26 mouse cellular contexts compared by ENCODE assay signal in the genomic region with DNA sequence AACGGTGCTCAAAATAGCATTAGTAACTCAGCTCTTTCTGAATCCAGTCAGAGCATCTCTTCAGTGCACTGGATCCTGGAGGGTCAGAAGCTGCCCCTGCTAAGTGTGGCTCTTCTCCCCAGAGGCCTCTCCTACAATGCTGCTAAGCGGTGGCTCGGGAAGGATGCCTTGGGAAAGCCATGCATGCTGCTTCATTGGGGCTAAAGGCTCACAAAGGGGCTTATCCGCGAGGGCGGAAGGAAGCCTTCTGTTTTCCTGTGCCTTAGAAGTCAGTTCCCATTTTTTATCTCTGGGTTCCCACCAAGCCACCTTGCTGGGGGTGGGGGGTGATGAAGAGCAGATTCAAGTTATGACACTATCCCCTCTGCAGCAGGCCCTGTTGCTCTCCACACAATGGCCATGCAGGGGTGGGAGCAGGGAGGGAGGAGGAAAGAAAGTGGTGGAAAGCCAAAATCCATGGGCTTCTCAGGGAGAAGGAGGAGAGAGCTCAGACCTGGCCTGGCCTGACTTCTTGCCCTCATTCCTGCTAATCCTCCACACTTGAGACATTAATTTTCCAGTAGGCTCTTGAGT.
DNase-seq lines count a peak whose midpoint lies in the region; ATAC-seq and TF ChIP-seq lines count a peak whose summit lies in the region.
"Had no signal": no experiment of that assay in that cellular context is flagged by ENCODE, and none has a peak within 500 bp of the region (broad histone marks: within the 10 kb centered on the region; RNA-seq: fewer than 3 reads in every experiment).

No protein-coding gene starts in this region.

- no peaks in the 10 kb centered on the region for H3K9me3 ChIP-seq in forebrain, embryonic 10.5 days
- no peaks in the 10 kb centered on the region for H3K9me3 ChIP-seq in forebrain, postnatal 0 days (ENCODE audit: low read length)
- H3K9me3 ChIP-seq in heart, embryonic 12.5 days (replicated peaks), result no peaks in the 10 kb centered on the region; the same call in 1 of the 2 replicates
- no peaks in the 10 kb centered on the region for H3K9me3 ChIP-seq in liver, postnatal 0 days (ENCODE audit: low read length)
- no peaks in the 10 kb centered on the region for H3K9me3 ChIP-seq in liver, embryonic 11.5 days (ENCODE audit: control insufficient read depth, low read length)
- H3K9me3 ChIP-seq: embryonic facial prominence, embryonic 12.5 days; forebrain, embryonic 12.5 days; intestine, embryonic 15.5 days; limb, embryonic 13.5 days; midbrain, embryonic 13.5 days; neural tube, embryonic 13.5 days had no signal

- H3K4me3 ChIP-seq in forebrain, embryonic 10.5 days, result no peak overlapping the region
- no peak overlapping the region for H3K4me3 ChIP-seq in forebrain, postnatal 0 days (ENCODE audit: low read depth, low read length)
- H3K4me3 ChIP-seq in heart, embryonic 12.5 days, result no peak overlapping the region
- no peak overlapping the region for H3K4me3 ChIP-seq in liver, postnatal 0 days (ENCODE audit: low read depth, low read length)
- no peak overlapping the region for H3K4me3 ChIP-seq in liver, embryonic 11.5 days (ENCODE audit: low read depth, low read length)
- H3K4me3 ChIP-seq: embryonic facial prominence, embryonic 12.5 days; forebrain, embryonic 12.5 days; intestine, embryonic 15.5 days; limb, embryonic 13.5 days; midbrain, embryonic 13.5 days; neural tube, embryonic 13.5 days had no signal

- H3K4me1 ChIP-seq in forebrain, embryonic 10.5 days, result peaks cover 14% of the 10 kb centered on the region
- H3K4me1 ChIP-seq in forebrain, postnatal 0 days (ENCODE audit: insufficient read depth), result no peaks in the 10 kb centered on the region
- peaks cover 13% of the 10 kb centered on the region for H3K4me1 ChIP-seq in heart, embryonic 12.5 days (replicated peaks)
- no peaks in the 10 kb centered on the region for H3K4me1 ChIP-seq in liver, postnatal 0 days (ENCODE audit: insufficient read depth)
- H3K4me1 ChIP-seq in liver, embryonic 11.5 days (replicated peaks; ENCODE audit: control insufficient read depth, insufficient read depth, low read length), result no peaks in the 10 kb centered on the region
- H3K4me1 ChIP-seq: forebrain, embryonic 12.5 days; intestine, embryonic 15.5 days; limb, embryonic 13.5 days; midbrain, embryonic 13.5 days; neural tube, embryonic 13.5 days had no signal

- no peak overlapping the region for H3K9ac ChIP-seq in forebrain, postnatal 0 days
- H3K9ac ChIP-seq in heart, embryonic 12.5 days, result no peak overlapping the region
- no peak overlapping the region for H3K9ac ChIP-seq in liver, postnatal 0 days (replicated peaks)
- H3K9ac ChIP-seq in liver, embryonic 11.5 days (ENCODE audit: low read depth, low read length), result no peak overlapping the region
- H3K9ac ChIP-seq: embryonic facial prominence, embryonic 12.5 days; forebrain, embryonic 12.5 days; intestine, embryonic 15.5 days; limb, embryonic 13.5 days; liver, embryonic 14.5 days; lung, embryonic 14.5 days; midbrain, embryonic 13.5 days; neural tube, embryonic 13.5 days had no signal

- DNase-seq in forebrain, embryonic 10.5 days (ENCODE audit: extremely low spot score, low spot score), result peak; percentile 8
- DNase-seq in forebrain, postnatal 0 days, result no peak
- no peak for DNase-seq in heart, postnatal 10 days
- peak; percentile 14 for DNase-seq in liver
- DNase-seq in liver, postnatal 0 days, result no peak
- DNase-seq in liver, embryonic 11.5 days (ENCODE audit: low spot score), result no peak
- DNase-seq: adrenal gland, adult 8-10 months; cerebellum, adult 8-10 months; cerebellum, postnatal 25 days; gastrocnemius, postnatal 14 days; kidney, adult 8-10 months; kidney, postnatal 4 days; lung, embryonic 14.5 days; right cerebral cortex, postnatal 4 days; thymus, postnatal 4 days had no signal

- H3K27me3 ChIP-seq in forebrain, embryonic 10.5 days (ENCODE audit: poor library complexity, severe bottlenecking), result peaks cover 41% of the 10 kb centered on the region
- H3K27me3 ChIP-seq in forebrain, postnatal 0 days (ENCODE audit: insufficient read depth, low read length), result no peaks in the 10 kb centered on the region
- H3K27me3 ChIP-seq in heart, embryonic 12.5 days (replicated peaks), result 0 out of 2 replicates have a peak, but pooled peaks cover 6% of the 10 kb centered on the region
- H3K27me3 ChIP-seq in liver, postnatal 0 days (ENCODE audit: insufficient read depth, low read length), result no peaks in the 10 kb centered on the region
- H3K27me3 ChIP-seq in liver, embryonic 11.5 days (replicated peaks; ENCODE audit: control insufficient read depth, insufficient read depth, low read length), result no peaks in the 10 kb centered on the region
- H3K27me3 ChIP-seq: embryonic facial prominence, embryonic 12.5 days; forebrain, embryonic 12.5 days; intestine, embryonic 15.5 days; midbrain, embryonic 13.5 days; neural tube, embryonic 13.5 days had no signal

- intact Hi-C loops in heart, postnatal 10 days (cut with DNase I), result no loop called here

- H3K27ac ChIP-seq in forebrain, embryonic 10.5 days, result no peak overlapping the region
- no peak overlapping the region for H3K27ac ChIP-seq in forebrain, postnatal 0 days (ENCODE audit: low read depth, low read length)
- H3K27ac ChIP-seq in heart, embryonic 12.5 days (ENCODE audit: poor library complexity, severe bottlenecking), result peak overlapping the region; percentile 83
- no peak overlapping the region for H3K27ac ChIP-seq in liver, postnatal 0 days (ENCODE audit: low read depth)
- peak overlapping the region; percentile 59; the same call in 1 of the 2 replicates for H3K27ac ChIP-seq in liver, embryonic 11.5 days (ENCODE audit: low read depth, low read length)
- H3K27ac ChIP-seq: embryonic facial prominence, embryonic 12.5 days; forebrain, embryonic 12.5 days; hindbrain, postnatal 0 days; intestine, embryonic 15.5 days; kidney, postnatal 0 days; limb, embryonic 13.5 days; liver, embryonic 14.5 days; midbrain, embryonic 13.5 days; neural tube, embryonic 13.5 days had no signal

- no peak overlapping the region for H3K4me2 ChIP-seq in forebrain, postnatal 0 days (ENCODE audit: low read depth)
- no peak overlapping the region for H3K4me2 ChIP-seq in heart, embryonic 12.5 days
- no peak overlapping the region for H3K4me2 ChIP-seq in liver, postnatal 0 days (ENCODE audit: low read depth, low read length)
- H3K4me2 ChIP-seq in liver, embryonic 11.5 days, result no peak overlapping the region
- H3K4me2 ChIP-seq: embryonic facial prominence, embryonic 12.5 days; forebrain, embryonic 12.5 days; intestine, embryonic 15.5 days; limb, embryonic 13.5 days; lung, embryonic 14.5 days; midbrain, embryonic 13.5 days; neural tube, embryonic 13.5 days had no signal

- 48% methylated on average over 6 of the region's 6 CpGs for WGBS in forebrain, embryonic 10.5 days
- 49% methylated on average over 6 of the region's 6 CpGs for WGBS in forebrain, postnatal 0 days
- 38% methylated on average over 6 of the region's 6 CpGs for WGBS in heart, embryonic 12.5 days
- 24% methylated on average over 6 of the region's 6 CpGs for WGBS in liver, postnatal 0 days (ENCODE audit: insufficient replicate concordance)
- 36% methylated on average over 6 of the region's 6 CpGs for WGBS in liver, embryonic 11.5 days

- no peaks in the 10 kb centered on the region for H3K36me3 ChIP-seq in forebrain, embryonic 10.5 days (replicated peaks)
- no peaks in the 10 kb centered on the region for H3K36me3 ChIP-seq in forebrain, postnatal 0 days (ENCODE audit: insufficient read depth)
- no peaks in the 10 kb centered on the region for H3K36me3 ChIP-seq in heart, embryonic 12.5 days
- H3K36me3 ChIP-seq in liver, postnatal 0 days (replicated peaks; ENCODE audit: insufficient read depth, low read length), result no peaks in the 10 kb centered on the region
- no peaks in the 10 kb centered on the region for H3K36me3 ChIP-seq in liver, embryonic 11.5 days (ENCODE audit: control insufficient read depth, insufficient read depth, low read length)
- H3K36me3 ChIP-seq: embryonic facial prominence, embryonic 12.5 days; forebrain, embryonic 12.5 days; G1E; intestine, embryonic 15.5 days; limb, embryonic 13.5 days; midbrain, embryonic 13.5 days; neural tube, embryonic 13.5 days had no signal

- no peak for TF ChIP-seq CTCF in forebrain, postnatal 0 days (IDR thresholded peaks at IDR 0.05; ENCODE audit: low read depth)
- no peak for TF ChIP-seq CTCF in liver, postnatal 0 days (IDR thresholded peaks at IDR 0.05; ENCODE audit: low read depth)

- no peak for ATAC-seq in forebrain, postnatal 0 days
- ATAC-seq in heart, embryonic 12.5 days (ENCODE audit: insufficient number of reproducible peaks, low FRiP score), result peak; percentile 83
- ATAC-seq in liver, postnatal 0 days, result no peak
- peak; percentile 49; the same call in 1 of the 2 replicates for ATAC-seq in liver, embryonic 11.5 days (replicated peaks; ENCODE audit: low FRiP score)
- ATAC-seq: hindbrain, postnatal 0 days; intestine, embryonic 15.5 days; midbrain, embryonic 13.5 days had no signal

- no peak for TF ChIP-seq EP300 in liver, postnatal 0 days (IDR thresholded peaks at IDR 0.05; ENCODE audit: low read depth)

Comparison
In these comparisons a context has a peak if more than half of its experiments do, and no peak if none do; other contexts are left out.
1. DNase-seq: peak in forebrain, embryonic 10.5 days (single experiment) and liver (single experiment); none in forebrain, postnatal 0 days (single experiment), heart, postnatal 10 days (0 of 2), liver, postnatal 0 days (single experiment) and liver, embryonic 11.5 days (single experiment).
2. H3K27ac ChIP-seq: peak in heart, embryonic 12.5 days (single experiment) and liver, embryonic 11.5 days (single experiment); none in forebrain, embryonic 10.5 days (single experiment), forebrain, postnatal 0 days (single experiment) and liver, postnatal 0 days (single experiment).
3. ATAC-seq: peak in heart, embryonic 12.5 days (single experiment) and liver, embryonic 11.5 days (single experiment); none in forebrain, postnatal 0 days (single experiment) and liver, postnatal 0 days (single experiment).